Mouse (Mus musculus): ENCODE results near the gene Hist1h2af. TPM values are rescaled to one million over a fixed set of nuclear protein-coding genes. Genes with fewer than 3 reads are reported as not detected.

Gene Hist1h2af
- polyA plus RNA-seq, 1 experiment from 2014 or later: 2.7 TPM

GRCm38 (mm10) chr13:23502031-23502567 is 31.6 kb upstream of the Hist1h2af start:
- ATAC-seq: no peak
- 0 out of 2 replicates have a peak overlapping the region, but pooled peaks have one; percentile 6 for H3K4me2 ChIP-seq (replicated peaks; ENCODE audit: low read depth)
- WGBS: 49% methylated on average over 9 of the region's 9 CpGs
- no peak for TF ChIP-seq CTCF (IDR thresholded peaks at IDR 0.05; ENCODE audit: low read depth)
- peaks cover 5% of the 10 kb centered on the region; the same call in 1 of the 2 replicates for H3K4me1 ChIP-seq (replicated peaks; ENCODE audit: control insufficient read depth, insufficient read depth, low read length)
- H3K36me3 ChIP-seq (ENCODE audit: control insufficient read depth, insufficient read depth): no peaks in the 10 kb centered on the region
- H3K27ac ChIP-seq (ENCODE audit: low read depth, low read length): no peak overlapping the region
- no peak overlapping the region for H3K4me3 ChIP-seq (ENCODE audit: low read depth, low read length)
- no peaks in the 10 kb centered on the region for H3K27me3 ChIP-seq (replicated peaks; ENCODE audit: control insufficient read depth, insufficient read depth, low read length)
- H3K9me3 ChIP-seq (ENCODE audit: control insufficient read depth): no peaks in the 10 kb centered on the region
- no peak overlapping the region for H3K9ac ChIP-seq (ENCODE audit: low read depth, low read length)

- Histone ChIP-seq H3K4me1 (replicated peaks; ENCODE audit: control insufficient read depth, insufficient read depth, low read length) (0 out of 2 replicates have a peak, but pooled peaks cover 5% of the 10 kb centered on the region), H3K9ac (ENCODE audit: low read depth, low read length) (no peak overlapping the region), H3K27me3 (replicated peaks; ENCODE audit: control insufficient read depth, insufficient read depth, low read length) (no peaks in the 10 kb centered on the region), H3K4me3 (ENCODE audit: low read depth, low read length) (no peak overlapping the region), H3K36me3 (ENCODE audit: control insufficient read depth, insufficient read depth) (no peaks in the 10 kb centered on the region), H3K9me3 (ENCODE audit: control insufficient read depth) (no peaks in the 10 kb centered on the region), H3K27ac (ENCODE audit: low read depth, low read length) (no peak overlapping the region), H3K4me2 (replicated peaks; ENCODE audit: low read depth) (no peak overlapping the region)
- no peak for TF ChIP-seq CTCF (IDR thresholded peaks at IDR 0.05; ENCODE audit: low read depth)
- no peak for ATAC-seq
- 68% methylated on average over 4 of the region's 4 CpGs for WGBS
These were observed 30.8 kb upstream of the Hist1h2af start for GRCm38 (mm10) chr13:23502916-23503315.

- Histone ChIP-seq H3K36me3 (ENCODE audit: control insufficient read depth, insufficient read depth) (no peaks in the 10 kb centered on the region), H3K27ac (ENCODE audit: low read depth, low read length) (no peak overlapping the region), H3K27me3 (replicated peaks; ENCODE audit: control insufficient read depth, insufficient read depth, low read length) (no peaks in the 10 kb centered on the region), H3K9me3 (ENCODE audit: control insufficient read depth) (no peaks in the 10 kb centered on the region), H3K4me3 (ENCODE audit: low read depth, low read length) (no peak overlapping the region), H3K4me1 (replicated peaks; ENCODE audit: control insufficient read depth, insufficient read depth, low read length) (0 out of 2 replicates have a peak, but pooled peaks cover 5% of the 10 kb centered on the region), H3K4me2 (replicated peaks; ENCODE audit: low read depth) (no peak overlapping the region), H3K9ac (ENCODE audit: low read depth, low read length) (no peak overlapping the region)
- ATAC-seq: 0 out of 2 replicates have a peak, but pooled peaks have one; percentile 20
- no peak for TF ChIP-seq CTCF (IDR thresholded peaks at IDR 0.05; ENCODE audit: low read depth)
- WGBS: 3% methylated on average over 9 of the region's 9 CpGs
These were observed 29.9 kb upstream of the Hist1h2af start for GRCm38 (mm10) chr13:23503797-23504196.

GRCm38 (mm10) chr13:23505662-23506345 is 27.9 kb upstream of the Hist1h2af start:
- ATAC-seq: no peak
- H3K4me2 ChIP-seq (replicated peaks; ENCODE audit: low read depth): peak overlapping the region; percentile 60
- no peak for TF ChIP-seq CTCF (IDR thresholded peaks at IDR 0.05; ENCODE audit: low read depth)
- H3K9me3 ChIP-seq (ENCODE audit: control insufficient read depth): no peaks in the 10 kb centered on the region
- H3K27ac ChIP-seq (ENCODE audit: low read depth, low read length): no peak overlapping the region
- 19% methylated on average over 14 of the region's 14 CpGs for WGBS
- peak overlapping the region; percentile 20 for H3K4me3 ChIP-seq (ENCODE audit: low read depth, low read length)
- no peaks in the 10 kb centered on the region for H3K27me3 ChIP-seq (replicated peaks; ENCODE audit: control insufficient read depth, insufficient read depth, low read length)
- 0 out of 2 replicates have a peak, but pooled peaks cover 5% of the 10 kb centered on the region for H3K4me1 ChIP-seq (replicated peaks; ENCODE audit: control insufficient read depth, insufficient read depth, low read length)
- H3K9ac ChIP-seq (ENCODE audit: low read depth, low read length): no peak overlapping the region
- H3K36me3 ChIP-seq (ENCODE audit: control insufficient read depth, insufficient read depth): no peaks in the 10 kb centered on the region

- no peak for TF ChIP-seq CTCF (IDR thresholded peaks at IDR 0.05; ENCODE audit: low read depth)
- no peak for ATAC-seq
- Histone ChIP-seq H3K9me3 (ENCODE audit: control insufficient read depth) (no peaks in the 10 kb centered on the region), H3K9ac (ENCODE audit: low read depth, low read length) (no peak overlapping the region), H3K27ac (ENCODE audit: low read depth, low read length) (no peak overlapping the region), H3K4me2 (replicated peaks; ENCODE audit: low read depth) (peak overlapping the region; percentile 60), H3K4me3 (ENCODE audit: low read depth, low read length) (peak overlapping the region; percentile 20; the same call in 1 of the 2 replicates), H3K36me3 (ENCODE audit: control insufficient read depth, insufficient read depth) (no peaks in the 10 kb centered on the region), H3K4me1 (replicated peaks; ENCODE audit: control insufficient read depth, insufficient read depth, low read length) (0 out of 2 replicates have a peak, but pooled peaks cover 5% of the 10 kb centered on the region), H3K27me3 (replicated peaks; ENCODE audit: control insufficient read depth, insufficient read depth, low read length) (no peaks in the 10 kb centered on the region)
- 17% methylated on average over 13 of the region's 13 CpGs for WGBS
These were observed 27.4 kb upstream of the Hist1h2af start for GRCm38 (mm10) chr13:23506351-23506750.

- H3K9ac ChIP-seq (ENCODE audit: low read depth, low read length): no peak overlapping the region
- ATAC-seq: no peak
- no peaks in the 10 kb centered on the region for H3K27me3 ChIP-seq (replicated peaks; ENCODE audit: control insufficient read depth, insufficient read depth, low read length)
- H3K27ac ChIP-seq (ENCODE audit: low read depth, low read length): no peak overlapping the region
- H3K9me3 ChIP-seq (ENCODE audit: control insufficient read depth): no peaks in the 10 kb centered on the region
- 46% methylated on average over 14 of the region's 14 CpGs for WGBS
- H3K4me2 ChIP-seq (replicated peaks; ENCODE audit: low read depth): no peak overlapping the region
- H3K36me3 ChIP-seq (ENCODE audit: control insufficient read depth, insufficient read depth): no peaks in the 10 kb centered on the region
- H3K4me1 ChIP-seq (replicated peaks; ENCODE audit: control insufficient read depth, insufficient read depth, low read length): 0 out of 2 replicates have a peak, but pooled peaks cover 5% of the 10 kb centered on the region
- no peak for TF ChIP-seq CTCF (IDR thresholded peaks at IDR 0.05; ENCODE audit: low read depth)
- H3K4me3 ChIP-seq (ENCODE audit: low read depth, low read length): no peak overlapping the region
These were observed 26.7 kb upstream of the Hist1h2af start for GRCm38 (mm10) chr13:23506819-23507515.
